Mouse (Mus musculus) kidney, adult 2 months (tissue): Measurements from ENCODE around the gene Carmil1. TPM values are rescaled to one million over a fixed set of nuclear protein-coding genes. Genes with fewer than 3 reads are reported as not detected.

Experiments used
- DNase-seq: peaks from one replicate; pipeline ENCODE4 v3.0.0; 2021
- H3K27ac ChIP-seq: fragments of 200-500 bp; 2 replicates; pipeline ENCODE4 v1.5.1; 2012; ENCODE audit warnings: low read depth, low read length, control low read depth, inconsistent platforms; ENCODE audit not compliant: insufficient read depth
- H3K27me3 ChIP-seq: fragments of 200-500 bp; replicated peaks from 2 replicates; pipeline ENCODE4 v1.6.1; 2012; ENCODE audit warnings: mild to moderate bottlenecking, moderate library complexity, low read length, inconsistent platforms; ENCODE audit not compliant: control insufficient read depth, insufficient read depth
- H3K36me3 ChIP-seq: fragments of 200-500 bp; 2 replicates; pipeline ENCODE4 v1.6.1; 2012; ENCODE audit warnings: mild to moderate bottlenecking, moderate library complexity, low read length, inconsistent platforms; ENCODE audit not compliant: control insufficient read depth, insufficient read depth
- H3K4me1 ChIP-seq: fragments of 200-500 bp; 2 replicates; pipeline ENCODE4 v1.6.1; 2011; ENCODE audit warnings: low read length; ENCODE audit not compliant: control insufficient read depth, insufficient read depth
- H3K4me3 ChIP-seq: fragments of 200-500 bp; 2 replicates; pipeline ENCODE4 v1.5.1; 2011; ENCODE audit warnings: mild to moderate bottlenecking, low read depth, low read length, control low read depth; ENCODE audit not compliant: insufficient read depth
- CTCF ChIP-seq: fragments of 200-500 bp; conservative IDR thresholded peaks from 2 replicates; pipeline ENCODE4 v1.5.1; 2011; ENCODE audit warnings: low read depth, mild to moderate bottlenecking, control low read depth, low read length, moderate library complexity, mixed read lengths; ENCODE audit not compliant: insufficient read depth, insufficient read length
- POLR2A ChIP-seq: fragments of 200-500 bp; IDR thresholded peaks from one replicate; pipeline ENCODE4 v1.6.1; 2011; ENCODE audit warnings: low read depth, low read length, control low read depth
- WGBS: fragments of 180-500 bp; shearing (Covaris S2); methylation state at CpG from one replicate; pipeline ENCODE4 v1.1.7; 2018; 5-methylcytosine and 5-hydroxymethylcytosine counted together
- polyA plus RNA-seq: library from polyadenylated mRNA; depleted of rRNA; stranded (reverse); fragments of >200 nt; gene quantifications from 2 replicates; pipeline ENCODE4 v1.2.3, GENCODE M21; 2012

The Carmil1 gene
- polyA plus RNA-seq, 1 experiment: 7.7 TPM

- 86% methylated on average over 6 of the region's 6 CpGs for WGBS
- no peak for DNase-seq
- Histone ChIP-seq H3K4me3 (no peak overlapping the region), H3K4me1 (no peaks in the 10 kb centered on the region), H3K36me3 (no peaks in the 10 kb centered on the region), H3K27ac (no peak overlapping the region), H3K27me3 (no peaks in the 10 kb centered on the region)
- TF ChIP-seq CTCF (no peak), POLR2A (no peak)
Observed at GRCm38 (mm10) chr13:24202314-24202713, 78.3 kb downstream of the Carmil1 start.

DNA sequence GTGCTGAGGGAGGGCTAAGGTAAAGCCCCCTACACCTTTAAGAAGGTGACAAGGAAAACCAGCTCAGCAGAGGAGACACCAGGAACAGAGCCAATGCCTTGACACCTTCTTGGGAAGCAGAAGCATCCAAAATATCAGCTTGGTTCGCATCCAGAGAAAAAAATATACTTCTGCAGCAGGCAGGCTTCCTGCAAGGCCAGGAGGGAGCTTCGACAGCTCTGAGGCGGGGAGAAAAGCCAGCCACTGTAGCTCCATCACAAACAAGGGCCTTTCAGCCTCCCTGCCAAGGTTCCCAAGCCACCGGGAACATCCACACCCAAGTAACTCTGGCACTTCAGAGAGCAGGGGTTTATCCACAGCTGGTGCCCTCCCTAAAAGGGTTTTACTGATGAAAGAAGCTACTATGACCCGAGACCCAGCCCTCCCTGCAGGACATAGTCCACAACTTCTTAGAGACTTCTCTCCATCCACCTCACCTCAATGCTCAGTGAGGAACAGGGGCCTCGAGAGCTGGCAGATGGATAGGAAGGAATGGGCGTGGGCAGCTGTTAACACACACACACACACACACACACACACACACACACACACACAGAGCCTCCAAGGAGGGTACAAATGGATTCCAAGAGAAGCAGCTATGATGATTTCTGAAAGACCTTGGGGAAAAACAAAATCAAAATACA lies 80.6 kb downstream of the Carmil1 start:
- 63% methylated on average over 7 of the region's 7 CpGs for WGBS
- TF ChIP-seq CTCF (no peak), POLR2A (no peak)

GRCm38 (mm10) chr13:24198396-24198924 lies 82.1 kb downstream of the Carmil1 start:
- WGBS: 86% methylated on average over 2 of the region's 2 CpGs
- TF ChIP-seq POLR2A (no peak), CTCF (no peak)
- H3K27ac ChIP-seq: no peak overlapping the region
- H3K4me1 ChIP-seq: peaks cover 6% of the 10 kb centered on the region; the same call in 1 of the 2 replicates
- H3K27me3 ChIP-seq: no peaks in the 10 kb centered on the region
- no peak for DNase-seq
- H3K4me3 ChIP-seq: no peak overlapping the region
- H3K36me3 ChIP-seq: no peaks in the 10 kb centered on the region

More for the DNA sequence above, 80.6 kb downstream of the Carmil1 start:
- DNase-seq: no peak
- H3K4me1 ChIP-seq: peaks cover 4% of the 10 kb centered on the region; the same call in 1 of the 2 replicates
- H3K4me3 ChIP-seq: no peak overlapping the region
- H3K36me3 ChIP-seq: no peaks in the 10 kb centered on the region
- H3K27me3 ChIP-seq: no peaks in the 10 kb centered on the region
- H3K27ac ChIP-seq: no peak overlapping the region

DNA sequence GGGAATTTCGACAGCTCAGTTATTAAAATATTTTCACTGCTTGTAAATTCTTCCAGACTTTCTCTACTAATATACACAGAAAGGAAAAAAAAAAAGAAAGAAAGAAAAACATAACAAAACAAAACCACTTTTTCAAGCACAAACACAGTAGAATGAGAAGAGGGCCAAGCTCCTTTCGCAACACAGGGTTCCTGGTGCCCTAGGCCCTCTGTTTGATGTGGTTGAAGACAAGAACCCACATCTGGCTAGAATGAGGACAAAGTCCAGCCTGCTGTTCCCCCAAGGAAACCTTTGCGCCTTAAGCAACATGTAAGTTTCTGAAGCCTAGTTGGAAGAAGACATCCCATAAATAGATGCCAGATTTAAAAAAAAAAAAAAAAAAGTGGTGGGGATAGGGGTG lies 85.2 kb downstream of the Carmil1 start:
- peak; percentile 52 for DNase-seq
- TF ChIP-seq POLR2A (no peak), CTCF (no peak)

GRCm38 (mm10) chr13:24194018-24194417 lies 86.6 kb downstream of the Carmil1 start:
- WGBS: 86% methylated on average over 5 of the region's 5 CpGs
- no peak overlapping the region for H3K4me3 ChIP-seq
- no peaks in the 10 kb centered on the region for H3K36me3 ChIP-seq
- H3K4me1 ChIP-seq: peaks cover 10% of the 10 kb centered on the region; the same call in 1 of the 2 replicates
- H3K27me3 ChIP-seq: no peaks in the 10 kb centered on the region
- no peak for DNase-seq
- no peak overlapping the region for H3K27ac ChIP-seq
- TF ChIP-seq POLR2A (no peak), CTCF (peak; percentile 31; the same call in 1 of the 2 replicates)

More for the DNA sequence above, 85.2 kb downstream of the Carmil1 start:
- Histone ChIP-seq H3K27ac (no peak overlapping the region), H3K36me3 (no peaks in the 10 kb centered on the region), H3K4me3 (no peak overlapping the region), H3K4me1 (peaks cover 6% of the 10 kb centered on the region; the same call in 1 of the 2 replicates), H3K27me3 (no peaks in the 10 kb centered on the region)
- WGBS: 51% methylated on average over 3 of the region's 3 CpGs

DNA sequence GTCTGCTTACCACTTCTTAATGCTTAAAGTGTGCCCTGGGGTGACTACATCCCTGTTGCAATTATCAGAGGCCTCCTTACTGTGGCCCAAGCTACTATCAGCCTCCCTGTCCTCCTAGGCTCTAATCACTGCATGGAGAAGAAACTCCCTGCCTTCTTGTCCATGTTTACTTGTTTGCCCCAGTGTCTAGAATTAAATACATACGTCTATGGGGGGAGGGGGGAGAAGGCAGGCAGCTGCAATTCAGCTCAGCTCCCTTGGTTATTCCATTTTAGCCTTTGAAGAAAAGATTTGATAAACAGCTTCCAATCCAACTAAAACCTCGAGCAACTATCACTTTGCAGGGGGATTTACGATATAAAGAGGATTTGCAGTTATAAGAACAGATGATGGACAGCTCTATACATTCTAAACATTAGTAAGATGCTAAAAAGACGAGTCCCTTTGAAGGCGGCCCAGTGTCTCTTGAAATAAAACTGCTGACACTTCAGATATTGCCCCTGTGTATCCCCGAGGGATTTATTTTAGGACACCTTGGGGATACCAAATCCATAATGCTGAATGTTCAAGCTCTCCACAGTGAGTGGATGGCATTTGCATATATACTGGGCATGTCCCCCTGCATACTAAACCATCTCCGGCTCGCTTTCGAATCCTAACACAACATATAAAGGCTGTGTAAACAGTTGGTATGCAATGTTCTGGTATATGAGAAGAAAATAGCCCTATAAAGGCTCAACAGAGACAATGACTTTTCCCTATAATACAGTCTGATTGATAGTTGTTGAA lies 89.5 kb downstream of the Carmil1 start:
- TF ChIP-seq CTCF (no peak), POLR2A (no peak)
- Histone ChIP-seq H3K36me3 (no peaks in the 10 kb centered on the region), H3K27me3 (no peaks in the 10 kb centered on the region), H3K4me1 (peaks cover 14% of the 10 kb centered on the region), H3K4me3 (no peak overlapping the region), H3K27ac (no peak overlapping the region)
- WGBS: 87% methylated on average over 9 of the region's 9 CpGs
- DNase-seq: no peak

DNA sequence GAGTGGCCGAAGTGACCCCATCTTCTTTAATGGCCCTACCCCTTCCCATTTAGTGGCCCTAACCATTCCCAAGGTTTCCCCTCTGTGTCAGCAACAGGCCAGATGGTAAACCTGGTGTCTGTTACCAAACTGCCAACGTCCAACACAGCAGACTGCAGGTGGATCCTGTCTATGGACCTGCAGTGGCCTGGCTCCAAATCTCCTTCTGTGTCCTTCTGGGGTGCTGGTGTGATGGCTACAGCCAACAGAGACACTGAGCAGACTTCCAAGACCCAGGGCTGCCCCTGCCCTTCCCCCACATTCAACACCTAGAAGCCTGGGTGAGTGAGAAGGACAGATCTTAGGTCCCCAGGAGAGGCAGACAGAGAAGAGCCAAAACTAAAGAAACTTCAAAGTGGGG lies 93.6 kb downstream of the Carmil1 start:
- no peak for DNase-seq
- no peak overlapping the region for H3K27ac ChIP-seq
- H3K27me3 ChIP-seq: no peaks in the 10 kb centered on the region
- TF ChIP-seq CTCF: no peak
- no peak for TF ChIP-seq POLR2A
- 65% methylated on average over 2 of the region's 2 CpGs for WGBS
- H3K4me1 ChIP-seq: peaks cover 8% of the 10 kb centered on the region
- no peaks in the 10 kb centered on the region for H3K36me3 ChIP-seq
- no peak overlapping the region for H3K4me3 ChIP-seq
